Mouse (Mus musculus) MEL (cell line): Measurements from ENCODE around the gene Nrip1. TPM values are rescaled to one million over a fixed set of nuclear protein-coding genes. Genes with fewer than 3 reads are reported as not detected.

Experiments
- DNase-seq: peaks from one replicate; pipeline ENCODE4 v3.0.0; 2011; ENCODE audit warnings: low read depth, low spot score
- H3K27ac ChIP-seq: 2 replicates; pipeline ENCODE4 v1.5.1; 2012; ENCODE audit warnings: low read depth, mild to moderate bottlenecking, control low read depth, low read length, moderate library complexity; ENCODE audit not compliant: control insufficient read depth
- H3K27me3 ChIP-seq, 2 experiments: fragments of 150-350 bp in 1 of 2; sonication (generic) in 1 of 2; 2 replicates each; pipeline ENCODE4 v1.6.1; 2012; ENCODE audit warnings: low read length in 2 of 2, mild to moderate bottlenecking in 2 of 2, improper control_type of control experiment in 1 of 2, moderate library complexity in 1 of 2; ENCODE audit not compliant: insufficient read depth in 2 of 2, control insufficient read depth in 1 of 2
- H3K36me3 ChIP-seq, 2 experiments: 2 replicates each; pipeline ENCODE4 v1.6.1; 2012 to 2014; ENCODE audit warnings: low read length in 2 of 2, improper control_type of control experiment in 1 of 2, inconsistent platforms in 1 of 2, mild to moderate bottlenecking in 1 of 2; ENCODE audit not compliant: insufficient read depth in 2 of 2, control insufficient read depth in 1 of 2
- H3K4me1 ChIP-seq, 2 experiments: fragments of 150-350 bp in 1 of 2; sonication (generic) in 1 of 2; 2 replicates each; pipeline ENCODE4 v1.6.1; 2012; ENCODE audit warnings: low read length in 2 of 2, improper control_type of control experiment in 1 of 2, mild to moderate bottlenecking in 1 of 2; ENCODE audit not compliant: insufficient read depth in 2 of 2, control insufficient read depth in 1 of 2
- H3K4me3 ChIP-seq, 2 experiments: fragments of 150-350 bp in 1 of 2; sonication (generic) in 1 of 2; 2 replicates each; pipeline ENCODE4 v1.5.1; 2012; ENCODE audit warnings: low read depth in 2 of 2, low read length in 2 of 2, mild to moderate bottlenecking in 2 of 2, moderate library complexity in 2 of 2, control low read depth in 1 of 2, improper control_type of control experiment in 1 of 2; ENCODE audit not compliant: control insufficient read depth in 1 of 2, insufficient read depth in 1 of 2
- H3K79me2 ChIP-seq: 2 replicates; pipeline ENCODE4 v1.6.1; 2012; ENCODE audit warnings: mild to moderate bottlenecking, low read length, moderate library complexity; ENCODE audit not compliant: control insufficient read depth, poor library complexity, insufficient read depth
- H3K9ac ChIP-seq: 2 replicates; pipeline ENCODE4 v1.6.1; 2012; ENCODE audit warnings: low read depth, mild to moderate bottlenecking, control low read depth, low read length, moderate library complexity; ENCODE audit not compliant: control insufficient read depth, poor library complexity, severe bottlenecking
- H3K9me3 ChIP-seq: fragments of 150-350 bp; sonication (generic); replicated peaks from 2 replicates; pipeline ENCODE4 v1.6.1; 2012; ENCODE audit warnings: mild to moderate bottlenecking, low read length, improper control_type of control experiment, moderate library complexity; ENCODE audit not compliant: insufficient read depth
- BHLHE40 ChIP-seq: IDR thresholded peaks from 2 replicates; pipeline ENCODE4 v1.6.1; 2012; ENCODE audit warnings: low read depth, mild to moderate bottlenecking, inconsistent platforms, low read length, improper control_type of control experiment, borderline replicate concordance
- E2F4 ChIP-seq: IDR thresholded peaks from 2 replicates; pipeline ENCODE4 v1.6.1; 2011; ENCODE audit warnings: low read depth, low read length, improper control_type of control experiment, borderline replicate concordance
- ELF1 ChIP-seq: IDR thresholded peaks from 2 replicates; pipeline ENCODE4 v1.6.1; 2014; ENCODE audit warnings: low read depth, mild to moderate bottlenecking, inconsistent platforms, low read length, improper control_type of control experiment, moderate library complexity
- ETS1 ChIP-seq: IDR thresholded peaks from 2 replicates; pipeline ENCODE4 v1.6.1; 2012; ENCODE audit warnings: low read depth, mild to moderate bottlenecking, inconsistent platforms, low read length, improper control_type of control experiment, moderate library complexity
- JUND ChIP-seq: IDR thresholded peaks from 2 replicates; pipeline ENCODE4 v1.6.1; 2011; ENCODE audit warnings: low read depth, mild to moderate bottlenecking, improper control_type of control experiment, low read length
- KAT2A ChIP-seq: conservative IDR thresholded peaks from 2 replicates; pipeline ENCODE4 v1.6.1; 2012; ENCODE audit warnings: low read depth, low read length, improper control_type of control experiment, inconsistent platforms
- MAZ ChIP-seq: IDR thresholded peaks from 2 replicates; pipeline ENCODE4 v1.6.1; 2012; ENCODE audit warnings: low read depth, mild to moderate bottlenecking, inconsistent platforms, low read length, improper control_type of control experiment
- MEF2A ChIP-seq: IDR thresholded peaks from 2 replicates; pipeline ENCODE4 v1.6.1; 2014; ENCODE audit warnings: low read depth, mild to moderate bottlenecking, inconsistent platforms, low read length, improper control_type of control experiment; ENCODE audit not compliant: poor library complexity, insufficient replicate concordance, severe bottlenecking; ENCODE audit errors: extremely low read depth
- NELFE ChIP-seq: IDR thresholded peaks from 2 replicates; pipeline ENCODE4 v1.6.1; 2011; ENCODE audit warnings: low read depth, low read length, improper control_type of control experiment
- NRF1 ChIP-seq: IDR thresholded peaks from 2 replicates; pipeline ENCODE4 v1.6.1; 2014; ENCODE audit warnings: low read depth, mild to moderate bottlenecking, inconsistent platforms, low read length, improper control_type of control experiment, moderate library complexity; ENCODE audit not compliant: poor library complexity, insufficient read depth, severe bottlenecking
- POLR2AphosphoS2 ChIP-seq: IDR thresholded peaks from 2 replicates; pipeline ENCODE4 v1.6.1; 2011; ENCODE audit warnings: low read length, improper control_type of control experiment
- POLR2AphosphoS5 ChIP-seq: IDR thresholded peaks from 2 replicates; pipeline ENCODE4 v1.6.1; 2012; ENCODE audit warnings: low read depth, borderline replicate concordance, mild to moderate bottlenecking, inconsistent platforms, low read length, moderate library complexity, mixed read lengths
- RAD21 ChIP-seq: IDR thresholded peaks from 2 replicates; pipeline ENCODE4 v1.6.1; 2011; ENCODE audit warnings: mild to moderate bottlenecking, low read depth, low read length, improper control_type of control experiment
- SMC3 ChIP-seq: IDR thresholded peaks from 2 replicates; pipeline ENCODE4 v1.6.1; 2011; ENCODE audit warnings: low read depth, low read length, improper control_type of control experiment
- TAL1 ChIP-seq: IDR thresholded peaks from 2 replicates; pipeline ENCODE4 v1.6.1; 2012; ENCODE audit warnings: mild to moderate bottlenecking, inconsistent platforms, low read length, moderate library complexity, mixed read lengths
- TBP ChIP-seq: IDR thresholded peaks from 2 replicates; pipeline ENCODE4 v1.8.0; 2011; ENCODE audit warnings: low read depth, low read length, improper control_type of control experiment
- UBTF ChIP-seq: IDR thresholded peaks from 2 replicates; pipeline ENCODE4 v1.6.1; 2012; ENCODE audit warnings: low read depth, mild to moderate bottlenecking, inconsistent platforms, low read length, improper control_type of control experiment, moderate library complexity, borderline replicate concordance; ENCODE audit not compliant: insufficient read depth
- USF1 ChIP-seq: IDR thresholded peaks from 2 replicates; pipeline ENCODE4 v1.6.1; 2014; ENCODE audit warnings: low read depth, mild to moderate bottlenecking, inconsistent platforms, low read length, improper control_type of control experiment, moderate library complexity
- ZC3H11A ChIP-seq: IDR thresholded peaks from 2 replicates; pipeline ENCODE4 v1.6.1; 2012; ENCODE audit warnings: low read depth, mild to moderate bottlenecking, inconsistent platforms, low read length, improper control_type of control experiment
- ZMIZ1 ChIP-seq: IDR thresholded peaks from 2 replicates; pipeline ENCODE4 v1.6.1; 2012; ENCODE audit warnings: low read depth, mild to moderate bottlenecking, inconsistent platforms, low read length, improper control_type of control experiment, moderate library complexity
- polyA plus RNA-seq, 2 experiments: library from polyadenylated mRNA; stranded (reverse) in 1 of 2; unstranded in 1 of 2; fragments of >175 nt in 1 of 2; fragments of >200 nt in 1 of 2; gene quantifications; 2 replicates each; pipeline versions ENCODE4 v1.2.1 to v1.2.4; 2012; ENCODE audit warnings: low replicate concordance in 2 of 2, low read depth in 1 of 2; ENCODE audit not compliant: insufficient read length in 2 of 2, insufficient read depth in 1 of 2, missing spikeins in 1 of 2
- total RNA-seq: library from RNA; depleted of rRNA; stranded (reverse); fragments of 300-350 nt; gene quantifications from 2 replicates; pipeline ENCODE4 v1.2.3, GENCODE M21; 2012

Nrip1 gene
- total and polyA plus RNA-seq, 3 experiments: 13.6 to 42.6 (median 21.1) TPM

DNA sequence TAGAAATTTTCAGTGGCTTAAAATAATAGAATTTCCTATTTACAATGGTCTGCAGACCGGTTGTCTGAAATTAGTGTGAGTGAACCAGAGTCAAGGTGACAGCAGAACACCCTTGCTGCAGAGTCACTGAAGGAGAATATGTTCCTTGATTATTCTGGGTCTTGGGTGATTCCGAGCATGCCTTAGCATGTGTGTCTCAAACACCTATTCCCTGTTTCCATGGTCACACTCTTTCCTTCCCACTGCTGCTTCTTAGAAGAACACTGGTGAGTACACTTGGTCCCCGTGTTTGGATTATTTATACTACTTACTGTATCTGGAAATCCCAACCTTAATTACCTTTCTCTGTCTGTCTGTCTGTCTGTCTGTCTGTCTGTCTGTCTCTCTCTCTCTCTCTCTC, 97.4 kb downstream of the Nrip1 start:
- TF ChIP-seq POLR2AphosphoS2 (no peak), SMC3 (no peak), ZC3H11A (no peak)
- Histone ChIP-seq H3K4me1 (peaks cover 5 to 6% of the 10 kb centered on the region in 2 experiments), H3K36me3 (peaks cover 0 to 10% of the 10 kb centered on the region in 2 experiments; a peak in 2 of 4 replicates)

DNA sequence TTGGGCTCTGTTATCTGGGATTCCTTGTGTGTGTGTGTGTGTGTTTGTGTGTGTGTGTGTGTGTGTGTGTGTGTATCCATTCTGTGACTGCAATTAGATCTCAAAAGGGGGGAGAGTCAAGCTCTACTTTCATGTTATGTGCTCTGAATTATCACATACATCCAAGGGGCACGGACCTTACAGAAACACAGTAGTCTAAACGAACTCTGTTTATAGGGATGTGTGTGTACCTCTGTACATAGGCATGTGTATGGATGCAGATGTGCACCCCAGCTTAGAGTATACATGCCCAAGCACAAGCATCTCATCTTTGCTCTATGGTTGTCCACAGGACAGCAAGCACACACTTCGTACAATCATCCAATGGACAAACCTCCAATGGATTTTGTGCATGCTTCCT, 98.0 kb downstream of the Nrip1 start:
- Histone ChIP-seq H3K27me3 (no peaks in the 10 kb centered on the region; a peak in 1 of 4 replicates), H3K36me3 (peaks cover 0 to 6% of the 10 kb centered on the region in 2 experiments; a peak in 1 of 4 replicates), H3K9ac (no peak overlapping the region), H3K4me3 (no peak overlapping the region), H3K9me3 (no peaks in the 10 kb centered on the region), H3K4me1 (peaks cover 2 to 5% of the 10 kb centered on the region in 2 experiments; a peak in 3 of 4 replicates), H3K79me2 (no peaks in the 10 kb centered on the region)
- DNase-seq: no peak
- TF ChIP-seq BHLHE40: no peak
- TF ChIP-seq KAT2A: no peak
- no peak for TF ChIP-seq ZMIZ1
- TF ChIP-seq POLR2AphosphoS5: no peak
- TF ChIP-seq ELF1: no peak
- TF ChIP-seq, all 39 proteins: peak for 0
- no peak overlapping the region for H3K27ac ChIP-seq

More for the DNA sequence above, 97.4 kb downstream of the Nrip1 start:
- no peaks in the 10 kb centered on the region; a peak in 1 of 4 replicates for H3K27me3 ChIP-seq
- no peak overlapping the region for H3K4me3 ChIP-seq
- H3K27ac ChIP-seq: no peak overlapping the region
- H3K79me2 ChIP-seq: no peaks in the 10 kb centered on the region
- H3K9ac ChIP-seq: no peak overlapping the region
- H3K9me3 ChIP-seq: no peaks in the 10 kb centered on the region
- DNase-seq: no peak

- Histone ChIP-seq H3K27me3 (no peaks in the 10 kb centered on the region; a peak in 1 of 4 replicates), H3K9me3 (no peaks in the 10 kb centered on the region), H3K4me1 (peaks cover 0 to under 1% of the 10 kb centered on the region in 2 experiments; a peak in 1 of 4 replicates), H3K4me3 (no peak overlapping the region), H3K79me2 (no peaks in the 10 kb centered on the region), H3K36me3 (peaks cover 0 to 2% of the 10 kb centered on the region in 2 experiments; a peak in 1 of 4 replicates), H3K9ac (no peak overlapping the region), H3K27ac (no peak overlapping the region)
- no peak for TF ChIP-seq MEF2A
- no peak for TF ChIP-seq POLR2AphosphoS5
- TF ChIP-seq TBP: no peak
- no peak for TF ChIP-seq MAZ
- no peak for TF ChIP-seq TAL1
- TF ChIP-seq NELFE: no peak
- TF ChIP-seq USF1: no peak
- no peak for TF ChIP-seq E2F4
- TF ChIP-seq ETS1: no peak
- TF ChIP-seq NRF1: no peak
- no peak for TF ChIP-seq JUND
- no peak for TF ChIP-seq UBTF
- TF ChIP-seq RAD21: no peak
- DNase-seq: no peak
Measured at GRCm38 (mm10) chr16:76275166-76275565, 98.5 kb downstream of the Nrip1 start.
